Mouse (Mus musculus): Measurements from ENCODE around the gene Mmgt1. TPM values are rescaled to one million over a fixed set of nuclear protein-coding genes. Genes with fewer than 3 reads are reported as not detected.

The Mmgt1 gene
- total RNA-seq (2023): 10 to 100 TPM; 11.6 to 12.3 TPM

DNA sequence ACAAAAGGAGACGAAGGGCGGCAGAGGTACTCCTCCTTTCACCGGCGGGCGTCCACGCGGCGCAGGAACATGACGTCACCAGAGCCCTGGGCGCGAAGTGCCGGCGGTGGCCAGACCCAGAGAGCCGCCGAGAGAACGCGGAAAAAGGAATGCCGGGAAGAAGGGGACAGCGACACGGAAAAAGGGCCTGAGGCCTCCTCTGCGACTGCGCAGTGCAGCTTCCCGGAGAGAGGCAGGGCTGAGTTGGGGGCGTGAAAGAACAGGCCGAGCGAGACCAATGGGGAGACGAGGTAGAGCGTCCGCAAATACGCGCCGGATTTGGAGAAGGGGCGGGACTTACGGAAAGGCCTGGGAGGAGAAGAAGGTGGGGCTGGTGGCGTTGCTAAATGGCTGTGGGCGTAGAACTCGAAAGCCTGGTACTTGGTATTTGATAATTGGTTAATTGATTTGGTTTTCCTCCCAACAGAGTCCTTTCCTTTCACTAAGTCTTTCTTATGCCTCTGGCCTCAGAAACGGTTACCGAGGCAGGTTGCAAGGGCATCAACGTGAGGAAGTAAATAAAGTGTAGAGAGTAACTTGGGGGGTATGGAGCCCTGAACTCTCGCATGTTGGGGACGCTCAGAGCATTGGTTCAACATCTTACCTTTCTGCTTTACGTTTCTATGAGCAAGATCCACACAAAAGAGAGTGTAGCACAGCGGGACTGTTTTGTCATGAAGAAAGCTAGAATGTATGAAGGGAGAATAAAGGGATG lies at the start of gene Mmgt1:
Gene Mmgt1 (minus strand): TSS at position 183 of the 754 bp plus-strand sequence.

GRCm38 (mm10) chrX:56609623-56610317 lies 11.9 kb upstream of the Mmgt1 start, which contains the start of gene Slc9a6:
Gene Slc9a6, plus strand, starts transcription at chrX:56609757.

GRCm38 (mm10) chrX:56549506-56549905 lies 48.4 kb downstream of the Mmgt1 start, which contains the start of gene Gm648:
Gene Gm648, minus strand, starts transcription at chrX:56549606.

Other genes with a start within 250 kb of the Mmgt1 start
- not detected for gene Smim10l2a, start 223.5 kb downstream of the Mmgt1 start, total RNA-seq (2023)
- gene Gm2174, start 150.1 kb downstream of the Mmgt1 start, total RNA-seq (2023): 1 to 10 TPM; 1.7 to 2.2 TPM
- gene Ints6l, start 143.2 kb downstream of the Mmgt1 start, total RNA-seq (2023): 10 to 100 TPM; 57.5 to 68.3 TPM
- not detected for gene Gm10477, start 73.3 kb downstream of the Mmgt1 start, total RNA-seq (2023)
- not detected for gene Gm648, start 48.5 kb downstream of the Mmgt1 start, total RNA-seq (2023)
- gene Slc9a6, start 11.7 kb upstream of the Mmgt1 start, total RNA-seq (2023): 10 to 100 TPM in 1 of 2 experiments, 1 to 10 TPM in 1; 9.6 to 14.0 TPM
- not detected for gene Fhl1, start 133.7 kb upstream of the Mmgt1 start, total RNA-seq (2023)
- gene Map7d3, start 224.3 kb upstream of the Mmgt1 start, total RNA-seq (2023): under 1 TPM; 0.55 to 0.62 TPM